Mouse (Mus musculus) myocyte (in vitro differentiated cells): ENCODE data around the gene Atad2b.

Source experiments
- CEBPB ChIP-seq: IDR thresholded peaks from 2 replicates; pipeline ENCODE4 v1.6.1; 2011; ENCODE audit warnings: mild to moderate bottlenecking, moderate library complexity; ENCODE audit not compliant: poor library complexity, insufficient read depth, severe bottlenecking
- E2F4 ChIP-seq: IDR thresholded peaks from one replicate; pipeline ENCODE4 v1.6.1; 2011; ENCODE audit warnings: mild to moderate bottlenecking, control low read depth, moderate library complexity; ENCODE audit not compliant: insufficient read depth
- MAX ChIP-seq: IDR thresholded peaks from one replicate; pipeline ENCODE4 v1.6.1; 2011; ENCODE audit warnings: low read depth, mild to moderate bottlenecking, control low read depth
- MYOD1 ChIP-seq, 3 experiments: IDR thresholded peaks; one replicate each; pipeline ENCODE4 v1.6.1; 2011; ENCODE audit warnings: control low read depth in 2 of 3, low read depth in 2 of 3, mild to moderate bottlenecking in 2 of 3, moderate library complexity in 1 of 3; ENCODE audit not compliant: insufficient read length in 2 of 3, control insufficient read depth in 1 of 3
- MYOG ChIP-seq, 3 experiments: IDR thresholded peaks; one replicate each; pipeline ENCODE4 v1.6.1; 2011; ENCODE audit warnings: control low read depth in 2 of 3, low read depth in 2 of 3, mild to moderate bottlenecking in 2 of 3; ENCODE audit not compliant: insufficient read length in 2 of 3, control insufficient read depth in 1 of 3, insufficient read depth in 1 of 3
- POLR2A ChIP-seq: IDR thresholded peaks from one replicate; pipeline ENCODE4 v1.6.1; 2011; ENCODE audit warnings: low read depth, mild to moderate bottlenecking, control low read depth, moderate library complexity; ENCODE audit not compliant: insufficient read length
- POLR2AphosphoS2 ChIP-seq: IDR thresholded peaks from one replicate; pipeline ENCODE4 v1.6.1; 2011; ENCODE audit warnings: low read depth, control low read depth; ENCODE audit not compliant: insufficient read length
- REST ChIP-seq: IDR thresholded peaks from one replicate; pipeline ENCODE4 v1.6.1; 2011; ENCODE audit warnings: mild to moderate bottlenecking, control low read depth, moderate library complexity; ENCODE audit not compliant: insufficient read depth, insufficient read length
- TCF12 ChIP-seq: IDR thresholded peaks from one replicate; pipeline ENCODE4 v1.6.1; 2011; ENCODE audit warnings: mild to moderate bottlenecking, control low read depth; ENCODE audit not compliant: poor library complexity, insufficient read depth, severe bottlenecking
- TCF3 ChIP-seq: IDR thresholded peaks from one replicate; pipeline ENCODE4 v1.6.1; 2011; ENCODE audit warnings: low read depth, control low read depth; ENCODE audit not compliant: insufficient read length
- USF1 ChIP-seq: IDR thresholded peaks from one replicate; pipeline ENCODE4 v1.6.1; 2011; ENCODE audit warnings: low read depth, mild to moderate bottlenecking, control low read depth, moderate library complexity

DNA sequence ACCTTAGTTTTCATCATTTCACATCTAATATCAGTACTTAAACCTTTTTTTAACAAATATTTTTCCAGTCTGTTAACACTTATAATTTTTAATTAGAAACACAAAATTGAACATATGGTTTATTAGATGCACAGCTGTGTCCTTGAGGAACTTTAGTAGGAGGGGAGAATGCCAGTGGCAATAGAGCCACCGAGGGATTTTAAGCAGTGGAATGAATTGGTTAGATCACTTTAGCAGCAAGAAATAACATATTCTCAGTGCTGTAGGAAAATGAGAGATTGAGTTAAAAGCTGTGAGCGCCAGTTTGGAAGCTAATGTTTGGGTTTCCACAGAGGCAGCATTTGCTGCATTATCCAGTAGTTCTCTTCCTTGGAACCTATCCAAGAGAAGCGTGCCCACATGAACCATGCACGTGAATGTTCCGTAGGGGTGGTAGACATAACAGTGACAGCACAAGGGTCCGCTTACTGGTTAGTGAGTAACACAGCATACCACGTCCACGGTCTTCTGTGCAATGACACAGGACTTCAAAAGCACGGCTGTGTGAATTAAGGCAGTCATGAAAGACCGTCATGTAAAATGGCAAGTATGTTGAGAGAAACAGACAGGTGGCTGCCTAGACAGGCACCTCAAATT is 108.2 kb downstream of the Atad2b start:
- TF ChIP-seq E2F4 (no peak), POLR2A (no peak), TCF3 (no peak), USF1 (no peak), MAX (no peak), MYOD1 (IDR thresholded peaks at IDR 0.05; ENCODE audit: control insufficient read depth in 1 of 3, insufficient read length in 2 of 3, low read depth in 2 of 3) (no peak), POLR2AphosphoS2 (no peak), TCF12 (no peak), MYOG (IDR thresholded peaks at IDR 0.05; ENCODE audit: control insufficient read depth in 1 of 3, insufficient read depth in 1 of 3, insufficient read length in 2 of 3, low read depth in 2 of 3) (no peak), CEBPB (no peak), REST (no peak)
